Mouse (Mus musculus) C2C12 (cell line): ENCODE data around the gene Tap2. TPM values are rescaled to one million over a fixed set of nuclear protein-coding genes. Genes with fewer than 3 reads are reported as not detected.

Source experiments
- H3K27me3 ChIP-seq: one replicate; pipeline ENCODE4 v1.6.1; 2011; ENCODE audit not compliant: control insufficient read depth, insufficient read depth, insufficient read length
- H3K36me3 ChIP-seq: one replicate; pipeline ENCODE4 v1.6.1; 2011; ENCODE audit not compliant: control insufficient read depth, insufficient read depth
- H3K4me3 ChIP-seq: one replicate; pipeline ENCODE4 v1.5.1; 2011; ENCODE audit warnings: mild to moderate bottlenecking, control low read depth; ENCODE audit not compliant: poor library complexity, insufficient read depth, severe bottlenecking
- H3K79me2 ChIP-seq: one replicate; pipeline ENCODE4 v1.6.1; 2011; ENCODE audit not compliant: control insufficient read depth, insufficient read depth
- H3K79me3 ChIP-seq: one replicate; pipeline ENCODE4 v1.6.1; 2011; ENCODE audit warnings: low read depth, control low read depth
- H3ac ChIP-seq: one replicate; pipeline ENCODE3; 2011; ENCODE audit warnings: low read depth; ENCODE audit not compliant: control insufficient read depth, insufficient read length
- CEBPB ChIP-seq: IDR thresholded peaks from one replicate; pipeline ENCODE4 v1.6.1; 2011; ENCODE audit warnings: low read depth, mild to moderate bottlenecking, control low read depth, moderate library complexity
- CTCF ChIP-seq: IDR thresholded peaks from one replicate; pipeline ENCODE4 v1.5.1; 2011; ENCODE audit not compliant: control insufficient read depth, insufficient read depth, insufficient read length
- FOSL1 ChIP-seq: IDR thresholded peaks from one replicate; pipeline ENCODE4 v1.8.0; 2011; ENCODE audit warnings: mild to moderate bottlenecking, low read length; ENCODE audit not compliant: poor library complexity, insufficient read depth, severe bottlenecking
- MAX ChIP-seq: IDR thresholded peaks from one replicate; pipeline ENCODE4 v1.6.1; 2011; ENCODE audit warnings: mild to moderate bottlenecking, control low read depth
- MYOD1 ChIP-seq: IDR thresholded peaks from one replicate; pipeline ENCODE4 v1.6.1; 2011; ENCODE audit warnings: low read depth; ENCODE audit not compliant: control insufficient read depth, insufficient read length
- MYOG ChIP-seq: IDR thresholded peaks from one replicate; pipeline ENCODE4 v1.6.1; 2011; ENCODE audit not compliant: control insufficient read depth, insufficient read length; ENCODE audit errors: extremely low read depth
- USF1 ChIP-seq: IDR thresholded peaks from one replicate; pipeline ENCODE4 v1.6.1; 2011; ENCODE audit warnings: low read depth, mild to moderate bottlenecking, control low read depth, moderate library complexity
- long read RNA-seq, 2 experiments: library from polyadenylated mRNA; unstranded; transcript quantifications; one replicate each; pipeline ENCODE4 v2.0.0; 2019 to 2020
- polyA plus RNA-seq: library from polyadenylated mRNA; unstranded; fragments of >200 nt; fragmentation: generic; extraction: Trizol; gene quantifications from one replicate; pipeline ENCODE4 v1.2.1, GENCODE M21; 2012; ENCODE audit warnings: missing spikeins

The Tap2 gene
- 0.47 TPM for polyA plus RNA-seq
- long read RNA-seq, experiment 1, transcript Tap2-201 (12 exons, 3,442 nt): major isoform, 11 of 15 reads
- long read RNA-seq, experiment 1, partial matches to known transcripts: 2 of 15 reads
- long read RNA-seq, experiment 1, other reads (novel, unspliced or antisense): 2 of 15 reads
- long read RNA-seq, experiment 2, transcript Tap2-201 (12 exons, 3,442 nt): major isoform, 16 of 18 reads
- long read RNA-seq, experiment 2, partial matches to known transcripts: 0 of 18 reads
- long read RNA-seq, experiment 2, other reads (novel, unspliced or antisense): 2 of 18 reads

- Histone ChIP-seq H3K36me3 (no peaks in the 10 kb centered on the region), H3K79me3 (no peaks in the 10 kb centered on the region), H3K27me3 (peaks cover 19% of the 10 kb centered on the region), H3K79me2 (no peaks in the 10 kb centered on the region), H3ac (peak within 1 kb of the TSS; percentile 74), H3K4me3 (peak within 1 kb of the TSS; percentile 45)
- TF ChIP-seq MYOG (no peak), MYOD1 (no peak), CEBPB (no peak), MAX (no peak), FOSL1 (no peak), USF1 (no peak), CTCF (no peak)
Observed at GRCm38 (mm10) chr17:34203444-34203843, at the start of gene Tap2. Gene Tap2, plus strand, starts transcription at chr17:34203527.

- TF ChIP-seq MYOG (no peak), CTCF (no peak), MYOD1 (no peak), USF1 (no peak), FOSL1 (no peak), CEBPB (no peak), MAX (no peak)
- no peak overlapping the region for H3K4me3 ChIP-seq
- no peaks in the 10 kb centered on the region for H3K36me3 ChIP-seq
- H3K79me2 ChIP-seq: no peaks in the 10 kb centered on the region
- peaks cover 11% of the 10 kb centered on the region for H3K27me3 ChIP-seq
- H3ac ChIP-seq: no peak overlapping the region
- H3K79me3 ChIP-seq: no peaks in the 10 kb centered on the region
Observed at GRCm38 (mm10) chr17:34155534-34155933, 47.8 kb upstream of the Tap2 start.

- Histone ChIP-seq H3K4me3 (no peak overlapping the region), H3K79me3 (no peaks in the 10 kb centered on the region), H3ac (no peak overlapping the region), H3K36me3 (no peaks in the 10 kb centered on the region), H3K79me2 (no peaks in the 10 kb centered on the region), H3K27me3 (peaks cover 35% of the 10 kb centered on the region)
- no peak for TF ChIP-seq FOSL1
- TF ChIP-seq USF1: no peak
- TF ChIP-seq MYOG: no peak
- TF ChIP-seq MYOD1: no peak
- no peak for TF ChIP-seq CTCF
- no peak for TF ChIP-seq MAX
- TF ChIP-seq CEBPB: no peak
Observed at GRCm38 (mm10) chr17:34164202-34164895, 39.0 kb upstream of the Tap2 start.

- peaks cover 34% of the 10 kb centered on the region for H3K27me3 ChIP-seq
- TF ChIP-seq CEBPB (no peak), USF1 (no peak), MYOD1 (no peak), FOSL1 (no peak), CTCF (no peak), MYOG (no peak), MAX (no peak)
- H3ac ChIP-seq: no peak overlapping the region
- no peak overlapping the region for H3K4me3 ChIP-seq
- H3K79me2 ChIP-seq: no peaks in the 10 kb centered on the region
- no peaks in the 10 kb centered on the region for H3K79me3 ChIP-seq
- H3K36me3 ChIP-seq: no peaks in the 10 kb centered on the region
Observed at GRCm38 (mm10) chr17:34165033-34165730, 38.1 kb upstream of the Tap2 start.

- no peak overlapping the region for H3K4me3 ChIP-seq
- no peak overlapping the region for H3ac ChIP-seq
- peaks cover 2% of the 10 kb centered on the region for H3K27me3 ChIP-seq
- H3K36me3 ChIP-seq: no peaks in the 10 kb centered on the region
- no peaks in the 10 kb centered on the region for H3K79me2 ChIP-seq
- no peaks in the 10 kb centered on the region for H3K79me3 ChIP-seq
- peak; percentile 3 for TF ChIP-seq CTCF
- no peak for TF ChIP-seq USF1
- TF ChIP-seq MAX: no peak
Observed at GRCm38 (mm10) chr17:34169279-34169678, 34.0 kb upstream of the Tap2 start.
